Mouse (Mus musculus): ENCODE measurements around the gene Cnst. TPM values are rescaled to one million over a fixed set of nuclear protein-coding genes. Genes with fewer than 3 reads are reported as not detected.

Cnst gene
- polyA plus RNA-seq, 1 experiment from 2014 or later: 19.9 TPM

Other genes with a start within 250 kb of the Cnst start
- gene Smyd3, start 28.3 kb upstream of the Cnst start, polyA plus RNA-seq (2016; fragmentation: Nextera tagmentation; extraction: Ambion mirVana): 26.5 and 26.6 TPM in 2 replicates
- 27.0 and 28.4 TPM in 2 replicates for gene Tfb2m, start 103 bp upstream of the Cnst start, polyA plus RNA-seq (2016; fragmentation: Nextera tagmentation; extraction: Ambion mirVana)
- 87.4 and 89.3 TPM in 2 replicates for gene Sccpdh, start 121.8 kb downstream of the Cnst start, polyA plus RNA-seq (2016; fragmentation: Nextera tagmentation; extraction: Ambion mirVana)
- gene Kif28, start 198.9 kb downstream of the Cnst start, polyA plus RNA-seq (2016; fragmentation: Nextera tagmentation; extraction: Ambion mirVana): not detected in 2 replicates

Measured in limb, embryonic 12.5 days (tissue).